Mouse (Mus musculus) limb, embryonic 14.5 days (tissue): ENCODE measurements around the gene Pygm. TPM values are rescaled to one million over a fixed set of nuclear protein-coding genes. Genes with fewer than 3 reads are reported as not detected.

Experiments
- ATAC-seq: fragments of 200-750 bp; cut with Nextera tagmentation; 2 replicates; pipeline ENCODE4 v1.8.0; 2017; ENCODE audit warnings: low read depth, moderate number of reproducible peaks, moderate TSS enrichment; ENCODE audit not compliant: low FRiP score
- DNase-seq: peaks from one replicate; pipeline ENCODE4 v3.0.0-alpha.2; 2015; ENCODE audit warnings: low spot score
- H3K27ac ChIP-seq: fragments of 300-500 bp; sonication (generic); replicated peaks from 2 replicates; pipeline ENCODE4 v1.5.1; 2014; ENCODE audit warnings: low read depth, mild to moderate bottlenecking, low read length, moderate library complexity, mixed read lengths
- H3K27me3 ChIP-seq: fragments of 300-500 bp; sonication (generic); 2 replicates; pipeline ENCODE4 v1.6.1; 2014; ENCODE audit warnings: low read length, mixed read lengths; ENCODE audit not compliant: control insufficient read depth, insufficient read depth
- H3K36me3 ChIP-seq: fragments of 300-500 bp; sonication (generic); 2 replicates; pipeline ENCODE4 v1.6.1; 2014; ENCODE audit warnings: mild to moderate bottlenecking, low read length, moderate library complexity, mixed read lengths; ENCODE audit not compliant: control insufficient read depth, insufficient read depth
- H3K4me1 ChIP-seq: fragments of 300-500 bp; sonication (generic); 2 replicates; pipeline ENCODE4 v1.6.1; 2014; ENCODE audit warnings: antibody characterized with exemption, low read length, mixed read lengths; ENCODE audit not compliant: control insufficient read depth, insufficient read depth
- H3K4me2 ChIP-seq: fragments of 300-500 bp; sonication (generic); replicated peaks from 2 replicates; pipeline ENCODE4 v1.6.1; 2014; ENCODE audit warnings: low read depth, mild to moderate bottlenecking, low read length, moderate library complexity; ENCODE audit not compliant: severe bottlenecking
- H3K4me3 ChIP-seq: fragments of 300-500 bp; sonication (generic); replicated peaks from 2 replicates; pipeline ENCODE4 v1.5.1; 2014; ENCODE audit warnings: low read length
- H3K9ac ChIP-seq: fragments of 300-500 bp; sonication (generic); 2 replicates; pipeline ENCODE4 v1.6.1; 2014; ENCODE audit warnings: mild to moderate bottlenecking, low read depth, low read length, moderate library complexity; ENCODE audit not compliant: severe bottlenecking
- H3K9me3 ChIP-seq: fragments of 300-500 bp; sonication (generic); 2 replicates; pipeline ENCODE4 v1.6.1; 2016; ENCODE audit warnings: low read length; ENCODE audit not compliant: control insufficient read depth
- POLR2A ChIP-seq: fragments of 200-500 bp; IDR thresholded peaks from 2 replicates; pipeline ENCODE4 v1.8.0; 2012; ENCODE audit warnings: inconsistent platforms, mild to moderate bottlenecking, moderate library complexity, borderline replicate concordance; ENCODE audit not compliant: insufficient read depth, insufficient read length; ENCODE audit errors: extremely low read depth
- WGBS: fragments of 180-500 bp; shearing (Covaris S2); extraction: QIAGEN DNeasy Blood & Tissue Kit; methylation state at CpG from one replicate; pipeline ENCODE4 v1.1.7; 2014; 5-methylcytosine and 5-hydroxymethylcytosine counted together
- polyA plus RNA-seq, 2 experiments: library from polyadenylated mRNA; depleted of rRNA in 1 of 2; stranded (reverse) in 1 of 2; unstranded in 1 of 2; fragments of >200 nt; fragmentation: Nextera tagmentation in 1 of 2; extraction: Ambion mirVana in 1 of 2; gene quantifications; 2 replicates each; pipeline versions ENCODE4 v1.2.1 to v1.2.3; 2012 to 2014

The Pygm gene
- polyA plus RNA-seq, 2 experiments = 22.8 to 23.9 TPM

DNA sequence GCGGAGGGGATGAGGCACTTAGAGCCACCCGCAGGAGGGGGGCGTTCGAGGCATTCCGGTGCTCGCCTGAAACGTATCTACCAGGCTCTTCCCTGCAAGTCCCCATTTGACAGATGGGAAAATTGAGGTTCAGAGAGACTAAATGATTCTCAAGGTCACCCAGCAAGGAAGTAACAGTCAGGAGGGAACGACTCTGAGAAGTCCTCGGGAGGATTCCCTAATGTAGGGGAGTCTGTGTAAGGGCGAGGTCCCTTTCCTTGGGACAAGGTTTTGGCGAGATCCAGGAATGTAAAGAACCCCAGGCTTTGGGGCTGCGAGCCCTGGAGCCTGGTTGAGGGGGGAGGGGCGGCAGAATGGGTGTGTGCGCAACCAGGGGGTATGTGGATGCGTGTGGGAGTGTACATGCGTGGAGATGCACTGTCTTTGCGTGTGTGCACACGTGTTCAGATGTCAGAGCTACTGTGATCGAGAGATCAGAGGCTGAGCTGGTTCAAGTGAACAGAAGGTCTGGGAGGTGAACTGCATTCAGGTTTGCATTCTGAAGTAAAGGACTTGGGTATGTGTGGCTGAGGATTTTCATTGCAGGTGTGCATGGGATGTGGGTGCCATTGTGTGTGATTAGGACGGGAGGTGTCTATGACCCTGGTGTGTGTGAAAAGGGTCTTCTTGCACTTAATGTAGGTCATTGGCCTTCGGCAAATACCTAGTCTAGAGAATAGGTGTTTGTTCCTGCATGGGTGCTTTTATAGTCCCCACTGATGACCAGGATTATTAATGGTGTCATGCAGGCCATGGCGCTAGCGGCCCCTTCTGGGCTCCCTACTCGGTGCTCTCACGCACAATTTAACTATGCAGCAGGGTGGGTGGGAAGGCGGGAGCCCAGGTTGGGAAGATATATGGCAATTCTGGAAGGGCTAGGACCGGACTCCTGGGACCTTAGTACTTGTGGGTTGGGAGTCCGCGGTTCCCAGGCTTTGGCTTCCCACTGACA lies 16.2 kb downstream of the Pygm start:
- WGBS = 3% methylated on average over 29 of the region's 29 CpGs
- Histone ChIP-seq H3K4me1 (peaks cover 18% of the 10 kb centered on the region), H3K27me3 (peaks cover 35% of the 10 kb centered on the region), H3K4me3 (peak overlapping the region; percentile 52), H3K9me3 (no peaks in the 10 kb centered on the region), H3K9ac (peak overlapping the region; percentile 58), H3K4me2 (peak overlapping the region; percentile 95), H3K27ac (no peak overlapping the region), H3K36me3 (no peaks in the 10 kb centered on the region)
- ATAC-seq (no peak), DNase-seq (no peak)
- no peak for TF ChIP-seq POLR2A

DNA sequence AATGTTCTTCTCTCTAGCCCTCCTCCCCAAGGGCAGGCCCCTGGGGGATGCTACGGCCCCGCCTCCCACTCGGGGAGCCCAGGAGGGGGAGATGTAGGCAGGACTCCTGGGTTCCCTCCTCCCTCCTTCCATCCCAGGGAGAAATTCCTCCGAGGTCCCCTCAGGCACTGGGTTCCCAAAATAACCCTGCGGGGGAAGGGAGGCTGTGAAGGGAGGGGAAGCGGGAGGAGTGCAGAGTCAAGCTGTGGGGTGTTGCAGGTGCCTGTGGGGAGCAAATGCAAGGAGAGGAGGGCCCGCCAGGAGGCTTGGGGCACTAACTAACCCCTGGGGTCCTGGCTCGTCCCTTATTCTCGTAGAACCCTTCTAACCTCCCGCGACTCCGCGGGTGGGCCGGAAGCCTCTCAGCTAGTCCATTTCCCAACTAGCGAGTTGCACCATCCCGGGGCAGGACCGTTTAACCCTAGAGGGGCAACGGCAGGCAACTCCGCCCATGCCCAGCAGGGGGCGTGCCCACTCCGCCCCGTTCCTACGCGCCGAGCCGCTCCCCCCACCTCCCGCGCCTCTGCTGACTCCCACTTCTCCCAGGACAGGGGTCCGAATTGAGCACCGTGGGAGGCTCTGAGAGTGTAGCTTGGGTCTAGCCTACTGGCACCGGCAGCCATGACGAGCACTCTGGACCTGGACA lies 17.1 kb downstream of the Pygm start:
- DNase-seq = peak; percentile 31
- Histone ChIP-seq H3K9me3 (no peaks in the 10 kb centered on the region), H3K27ac (no peak overlapping the region), H3K27me3 (peaks cover 35% of the 10 kb centered on the region), H3K4me3 (peak overlapping the region; percentile 32), H3K36me3 (no peaks in the 10 kb centered on the region), H3K4me2 (peak overlapping the region; percentile 46), H3K4me1 (peaks cover 18% of the 10 kb centered on the region), H3K9ac (peak overlapping the region; percentile 22; the same call in 1 of the 2 replicates)
- 2% methylated on average over 25 of the region's 32 CpGs for WGBS
- ATAC-seq = peak; percentile 27; the same call in 1 of the 2 replicates
- no peak for TF ChIP-seq POLR2A

DNA sequence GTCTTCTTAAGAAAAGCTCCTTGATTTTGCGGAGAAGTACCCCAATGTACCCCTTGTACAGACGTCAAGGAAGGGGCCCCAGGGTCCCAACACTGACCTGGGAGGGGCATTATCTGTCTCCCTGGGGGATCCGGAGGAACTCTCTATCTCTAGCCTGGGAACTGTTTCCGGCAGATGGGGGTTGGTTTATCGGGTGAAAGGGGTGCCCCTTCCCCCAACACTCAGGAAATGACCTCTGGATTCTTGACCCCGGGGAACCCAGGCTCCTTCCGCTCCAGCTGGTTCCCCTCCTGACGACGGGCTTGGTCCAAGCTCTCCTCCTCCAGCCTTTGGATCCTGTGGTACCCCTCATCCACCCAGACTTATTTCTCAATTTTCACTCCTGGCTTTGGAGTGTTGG lies 17.8 kb downstream of the Pygm start:
- Histone ChIP-seq H3K4me2 (peak overlapping the region; percentile 46), H3K27ac (no peak overlapping the region), H3K4me1 (peaks cover 18% of the 10 kb centered on the region), H3K9me3 (no peaks in the 10 kb centered on the region), H3K36me3 (no peaks in the 10 kb centered on the region), H3K27me3 (peaks cover 35% of the 10 kb centered on the region), H3K9ac (peak overlapping the region; percentile 22; the same call in 1 of the 2 replicates), H3K4me3 (peak overlapping the region; percentile 32)
- DNase-seq (no peak), ATAC-seq (no peak)
- WGBS = 9% methylated on average over 9 of the region's 9 CpGs
- TF ChIP-seq POLR2A = no peak

DNA sequence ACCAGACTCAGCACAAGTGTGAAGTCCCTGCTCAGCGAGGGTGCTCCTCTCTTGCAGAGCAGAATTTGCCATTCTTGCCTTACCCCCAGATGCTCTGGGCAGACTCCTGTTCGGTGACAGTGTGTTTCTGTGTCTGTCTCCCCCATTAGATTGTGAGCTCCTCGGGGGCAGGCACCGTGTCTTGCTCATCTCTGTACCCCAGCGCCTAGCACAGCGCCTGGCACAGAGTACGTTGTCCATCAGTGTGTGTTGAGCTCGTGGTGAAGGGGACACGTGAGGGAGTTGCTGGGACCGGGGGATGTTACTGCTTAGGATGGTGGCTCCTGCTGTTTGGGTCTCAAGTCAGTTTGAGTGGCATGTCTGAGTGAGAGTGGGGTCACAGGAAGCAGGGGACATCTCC lies 19.7 kb downstream of the Pygm start:
- Histone ChIP-seq H3K27ac (no peak overlapping the region), H3K4me2 (no peak overlapping the region), H3K9ac (no peak overlapping the region), H3K4me1 (peaks cover 13% of the 10 kb centered on the region), H3K36me3 (no peaks in the 10 kb centered on the region), H3K9me3 (no peaks in the 10 kb centered on the region), H3K4me3 (no peak overlapping the region), H3K27me3 (peaks cover 29% of the 10 kb centered on the region)
- ATAC-seq (no peak), DNase-seq (no peak)
- no peak for TF ChIP-seq POLR2A
- WGBS = 88% methylated on average over 10 of the region's 10 CpGs

DNA sequence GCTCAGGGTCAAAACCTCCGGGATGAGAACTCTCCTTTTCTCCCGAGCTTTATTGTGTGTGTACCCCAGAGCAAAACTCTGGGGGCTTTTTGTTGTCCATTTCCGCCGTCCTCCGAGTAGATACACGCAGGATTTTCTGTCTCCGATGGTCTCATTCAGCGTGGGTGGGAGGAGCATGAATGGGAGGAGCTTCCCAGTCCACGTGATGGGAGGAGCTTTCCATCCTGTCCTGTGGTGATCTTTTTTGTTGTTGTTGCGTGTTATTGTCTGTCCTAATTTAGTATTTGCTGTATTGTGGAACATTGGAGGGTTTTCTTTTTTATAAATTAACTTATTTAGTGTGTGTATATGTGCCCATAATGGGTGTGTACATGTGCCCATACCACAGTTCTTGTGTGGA lies 21.2 kb downstream of the Pygm start:
- ATAC-seq (no peak), DNase-seq (no peak)
- Histone ChIP-seq H3K27ac (no peak overlapping the region), H3K36me3 (no peaks in the 10 kb centered on the region), H3K27me3 (peaks cover 20% of the 10 kb centered on the region), H3K4me3 (no peak overlapping the region), H3K4me1 (peaks cover 11% of the 10 kb centered on the region), H3K4me2 (no peak overlapping the region), H3K9ac (no peak overlapping the region), H3K9me3 (no peaks in the 10 kb centered on the region)
- no peak for TF ChIP-seq POLR2A
- WGBS = 77% methylated on average over 10 of the region's 10 CpGs
